Mouse (Mus musculus) brain, embryonic 14.5 days (tissue): ENCODE data around the gene Enpp4.

Experiments used
- CTCF ChIP-seq: fragments of 200-500 bp; IDR thresholded peaks from 2 replicates; pipeline ENCODE4 v1.5.1; 2012; ENCODE audit warnings: inconsistent platforms, mild to moderate bottlenecking, moderate library complexity, borderline replicate concordance; ENCODE audit not compliant: insufficient read depth, insufficient read length; ENCODE audit errors: extremely low read depth
- POLR2A ChIP-seq: fragments of 200-500 bp; IDR thresholded peaks from 2 replicates; pipeline ENCODE4 v1.6.1; 2012; ENCODE audit warnings: mild to moderate bottlenecking, inconsistent platforms, borderline replicate concordance; ENCODE audit not compliant: poor library complexity, insufficient read depth, insufficient read length, severe bottlenecking; ENCODE audit errors: extremely low read depth

- TF ChIP-seq CTCF (no peak), POLR2A (no peak)
These were observed 47.5 kb downstream of the Enpp4 start for GRCm38 (mm10) chr17:44058145-44058544.
